Comparison of ENCODE assay signal across 8 mouse cellular contexts in genomic region chr11:30165861-30166550, GRCm38 (mm10).
DNase-seq lines count a peak whose midpoint lies in the region; ATAC-seq and TF ChIP-seq lines count a peak whose summit lies in the region.

No protein-coding gene starts in this region.

- H3K4me3 ChIP-seq in midbrain, embryonic 16.5 days (ENCODE audit: low read depth, low read length), result no peak overlapping the region
- H3K4me3 ChIP-seq in midbrain, embryonic 14.5 days (replicated peaks; ENCODE audit: low read depth, low read length), result no peak overlapping the region
- H3K4me3 ChIP-seq in lung, postnatal 0 days (ENCODE audit: low read depth, low read length), result no peak overlapping the region
- H3K4me3 ChIP-seq in hindbrain, embryonic 11.5 days (ENCODE audit: low read depth, low read length), result no peak overlapping the region

- H3K27ac ChIP-seq in midbrain, embryonic 16.5 days (ENCODE audit: low read length), result 0 out of 2 replicates have a peak overlapping the region, but pooled peaks have one; percentile 15
- no peak overlapping the region for H3K27ac ChIP-seq in midbrain, embryonic 14.5 days (replicated peaks; ENCODE audit: low read depth, low read length)
- peak overlapping the region; percentile 69 for H3K27ac ChIP-seq in lung, postnatal 0 days (ENCODE audit: low read length)
- H3K27ac ChIP-seq in hindbrain, embryonic 11.5 days (ENCODE audit: low read depth, low read length), result no peak overlapping the region

- no peaks in the 10 kb centered on the region for H3K27me3 ChIP-seq in midbrain, embryonic 16.5 days (ENCODE audit: control insufficient read depth, insufficient read depth, low read depth, low read length)
- no peaks in the 10 kb centered on the region for H3K27me3 ChIP-seq in midbrain, embryonic 14.5 days (ENCODE audit: control insufficient read depth, insufficient read depth, low read length)
- H3K27me3 ChIP-seq in lung, postnatal 0 days (replicated peaks; ENCODE audit: insufficient read depth, low read length), result no peaks in the 10 kb centered on the region
- no peaks in the 10 kb centered on the region for H3K27me3 ChIP-seq in hindbrain, embryonic 11.5 days (ENCODE audit: control insufficient read depth, insufficient read depth, low read length)

- no peak overlapping the region for H3K9ac ChIP-seq in midbrain, embryonic 16.5 days (ENCODE audit: low read depth, low read length)
- no peak overlapping the region for H3K9ac ChIP-seq in midbrain, embryonic 14.5 days (replicated peaks; ENCODE audit: low read length)
- no peak overlapping the region for H3K9ac ChIP-seq in lung, postnatal 0 days (replicated peaks; ENCODE audit: low read depth)
- no peak overlapping the region for H3K9ac ChIP-seq in hindbrain, embryonic 11.5 days (ENCODE audit: low read depth, low read length)

- TF ChIP-seq CTCF in lung, postnatal 0 days (IDR thresholded peaks at IDR 0.05), result no peak

- no peak overlapping the region for H3K4me2 ChIP-seq in midbrain, embryonic 16.5 days (ENCODE audit: low read length)
- no peak overlapping the region for H3K4me2 ChIP-seq in midbrain, embryonic 14.5 days (ENCODE audit: low read length)
- no peak overlapping the region for H3K4me2 ChIP-seq in lung, postnatal 0 days (replicated peaks; ENCODE audit: low read depth, low read length)
- no peak overlapping the region for H3K4me2 ChIP-seq in hindbrain, embryonic 11.5 days (replicated peaks; ENCODE audit: low read depth, low read length)

- no peaks in the 10 kb centered on the region for H3K9me3 ChIP-seq in midbrain, embryonic 16.5 days (replicated peaks; ENCODE audit: control insufficient read depth, low read length, poor library complexity, severe bottlenecking)
- H3K9me3 ChIP-seq in midbrain, embryonic 14.5 days (ENCODE audit: control insufficient read depth, low read length), result no peaks in the 10 kb centered on the region
- H3K9me3 ChIP-seq in lung, postnatal 0 days (ENCODE audit: low read length), result no peaks in the 10 kb centered on the region
- no peaks in the 10 kb centered on the region for H3K9me3 ChIP-seq in hindbrain, embryonic 11.5 days (ENCODE audit: control insufficient read depth, low read length)

- 62% methylated on average over 5 of the region's 5 CpGs for WGBS in midbrain, embryonic 16.5 days
- WGBS in midbrain, embryonic 14.5 days, result 70% methylated on average over 5 of the region's 5 CpGs
- WGBS in lung, postnatal 0 days, result 30% methylated on average over 5 of the region's 5 CpGs
- 65% methylated on average over 5 of the region's 5 CpGs for WGBS in hindbrain, embryonic 11.5 days

- peak; percentile 99 for TF ChIP-seq EP300 in lung, postnatal 0 days (IDR thresholded peaks at IDR 0.05)

- no peak for DNase-seq in midbrain, embryonic 14.5 days
- peak; percentile 60 for DNase-seq in lung, postnatal 0 days (ENCODE audit: low spot score)
- DNase-seq in embryo, embryonic 10 days (ENCODE audit: low spot score), result no peak
- no peak for DNase-seq in hindbrain, embryonic 11.5 days (ENCODE audit: low spot score)
- no peak for DNase-seq in right cerebral cortex, postnatal 14 days
- DNase-seq in spleen, adult 18-20 months, result no peak

- ATAC-seq in midbrain, embryonic 16.5 days, result no peak
- no peak for ATAC-seq in midbrain, embryonic 14.5 days (ENCODE audit: low FRiP score, low TSS enrichment)
- peak; percentile 95 to 98 for ATAC-seq in hematopoietic stem cell, adult 5-6 weeks (replicated peaks in 1 of 2; ENCODE audit: insufficient read depth in 1 of 2, low FRiP score in 2 of 2, low TSS enrichment in 1 of 2, low read depth in 1 of 2, poor library complexity in 2 of 2, severe bottlenecking in 2 of 2)
- peak; percentile 76 for ATAC-seq in lung, postnatal 0 days
- no peak for ATAC-seq in hindbrain, embryonic 11.5 days (ENCODE audit: low FRiP score)

- H3K4me1 ChIP-seq in midbrain, embryonic 16.5 days (ENCODE audit: control insufficient read depth, insufficient read depth, low read length), result peaks cover 19% of the 10 kb centered on the region
- H3K4me1 ChIP-seq in midbrain, embryonic 14.5 days (ENCODE audit: control insufficient read depth, insufficient read depth, low read length), result 0 out of 2 replicates have a peak, but pooled peaks cover 7% of the 10 kb centered on the region
- peaks cover 18% of the 10 kb centered on the region; the same call in 1 of the 2 replicates for H3K4me1 ChIP-seq in lung, postnatal 0 days (ENCODE audit: insufficient read depth, low read depth, low read length)
- no peaks in the 10 kb centered on the region for H3K4me1 ChIP-seq in hindbrain, embryonic 11.5 days (replicated peaks; ENCODE audit: control insufficient read depth, insufficient read depth, low read length)

- no peaks in the 10 kb centered on the region for H3K36me3 ChIP-seq in midbrain, embryonic 16.5 days (ENCODE audit: control insufficient read depth, insufficient read depth, low read length)
- no peaks in the 10 kb centered on the region for H3K36me3 ChIP-seq in midbrain, embryonic 14.5 days (ENCODE audit: control insufficient read depth, insufficient read depth, low read length)
- no peaks in the 10 kb centered on the region; the same call in 1 of the 2 replicates for H3K36me3 ChIP-seq in lung, postnatal 0 days (ENCODE audit: insufficient read depth, low read length)
- H3K36me3 ChIP-seq in hindbrain, embryonic 11.5 days (ENCODE audit: control insufficient read depth, insufficient read depth, low read length), result no peaks in the 10 kb centered on the region

Comparison
In these comparisons a context has a peak if more than half of its experiments do, and no peak if none do; other contexts are left out.
1. H3K27ac ChIP-seq: peak in midbrain, embryonic 16.5 days (single experiment) and lung, postnatal 0 days (single experiment); none in midbrain, embryonic 14.5 days (single experiment) and hindbrain, embryonic 11.5 days (single experiment).
2. ATAC-seq: peak in hematopoietic stem cell, adult 5-6 weeks (2 of 2) and lung, postnatal 0 days (single experiment); none in midbrain, embryonic 16.5 days (single experiment), midbrain, embryonic 14.5 days (single experiment) and hindbrain, embryonic 11.5 days (single experiment).